Mouse (Mus musculus) intestine, postnatal 0 days (tissue): ENCODE measurements around the gene Pkib. TPM values are rescaled to one million over a fixed set of nuclear protein-coding genes. Genes with fewer than 3 reads are reported as not detected.
A peak's percentile ranks its signal among the peaks of the same experiment; 100 is the strongest.

ENCODE experiments used
- ATAC-seq: fragments of 200-750 bp; cut with Nextera tagmentation; 2 replicates; pipeline ENCODE4 v1.8.0; 2017; ENCODE audit warnings: mild to moderate bottlenecking, moderate TSS enrichment, moderate library complexity
- H3K27ac ChIP-seq: fragments of 300-500 bp; sonication (generic); 2 replicates; pipeline ENCODE4 v1.5.1; 2014; ENCODE audit warnings: mild to moderate bottlenecking, low read depth, low read length, moderate library complexity
- H3K27me3 ChIP-seq: fragments of 300-500 bp; sonication (generic); replicated peaks from 2 replicates; pipeline ENCODE4 v1.6.1; 2014; ENCODE audit warnings: low read length, mixed read lengths; ENCODE audit not compliant: control insufficient read depth, insufficient read depth
- H3K36me3 ChIP-seq: fragments of 300-500 bp; sonication (generic); 2 replicates; pipeline ENCODE4 v1.6.1; 2014; ENCODE audit warnings: mild to moderate bottlenecking, moderate library complexity; ENCODE audit not compliant: control insufficient read depth, insufficient read depth
- H3K4me1 ChIP-seq: fragments of 300-500 bp; sonication (generic); replicated peaks from 2 replicates; pipeline ENCODE4 v1.6.1; 2014; ENCODE audit warnings: antibody characterized with exemption, low read length, mixed read lengths; ENCODE audit not compliant: control insufficient read depth, insufficient read depth
- H3K4me2 ChIP-seq: fragments of 300-500 bp; sonication (generic); replicated peaks from 2 replicates; pipeline ENCODE4 v1.6.1; 2014; ENCODE audit warnings: low read depth, mild to moderate bottlenecking, moderate library complexity
- H3K4me3 ChIP-seq: fragments of 300-500 bp; sonication (generic); 2 replicates; pipeline ENCODE4 v1.5.1; 2014; ENCODE audit warnings: low read depth, low read length
- H3K9ac ChIP-seq: fragments of 300-500 bp; sonication (generic); 2 replicates; pipeline ENCODE4 v1.6.1; 2014; ENCODE audit warnings: mild to moderate bottlenecking, low read depth, low read length
- H3K9me3 ChIP-seq: fragments of 300-500 bp; sonication (generic); 2 replicates; pipeline ENCODE4 v1.6.1; 2016; ENCODE audit warnings: mixed run types; ENCODE audit not compliant: control insufficient read depth
- CTCF ChIP-seq: sonication (generic); IDR thresholded peaks from 2 replicates; pipeline ENCODE4 v1.5.1; 2016; ENCODE audit warnings: low read depth, mild to moderate bottlenecking, control low read depth, antibody characterized with exemption, moderate library complexity
- WGBS: fragments of 180-500 bp; shearing (Covaris S2); extraction: QIAGEN DNeasy Blood & Tissue Kit; methylation state at CpG from one replicate; pipeline ENCODE4 v1.1.7; 2014; 5-methylcytosine and 5-hydroxymethylcytosine counted together
- polyA plus RNA-seq: library from polyadenylated mRNA; unstranded; fragments of >200 nt; fragmentation: Nextera tagmentation; extraction: Ambion mirVana; gene quantifications from 2 replicates; pipeline ENCODE4 v1.2.1, GENCODE M21; 2015

Gene Pkib
- polyA plus RNA-seq, 1 experiment from 2014 or later, result 3.1 TPM

DNA sequence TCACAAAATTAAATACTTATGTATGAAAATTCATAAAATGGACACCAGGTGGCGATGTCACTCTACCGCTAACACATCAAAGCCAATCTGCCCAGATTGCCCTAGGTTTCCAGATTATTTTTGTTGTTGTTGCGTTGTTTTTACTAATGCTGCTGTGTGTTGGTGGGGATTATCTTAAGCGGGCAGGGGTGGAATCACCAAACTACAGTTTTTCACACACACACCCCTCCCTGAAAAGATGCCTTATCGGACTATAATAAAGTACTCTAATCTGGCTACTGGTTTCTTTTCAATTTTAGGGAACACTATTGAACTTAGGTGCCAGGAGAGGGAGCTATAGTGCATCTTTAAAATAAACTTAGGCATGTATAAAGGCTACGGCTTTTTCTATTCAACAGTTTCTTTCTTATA, 111.8 kb downstream of the Pkib start:
- WGBS, result 4% methylated on average over 6 of the region's 6 CpGs
- Histone ChIP-seq H3K9ac (no peak overlapping the region), H3K27me3 (no peaks in the 10 kb centered on the region), H3K9me3 (no peaks in the 10 kb centered on the region), H3K4me1 (no peaks in the 10 kb centered on the region; the same call in 1 of the 2 replicates), H3K4me3 (peak overlapping the region; percentile 36), H3K4me2 (peak overlapping the region; percentile 48), H3K36me3 (no peaks in the 10 kb centered on the region), H3K27ac (no peak overlapping the region)
- no peak for ATAC-seq
- TF ChIP-seq CTCF, result peak; percentile 89

DNA sequence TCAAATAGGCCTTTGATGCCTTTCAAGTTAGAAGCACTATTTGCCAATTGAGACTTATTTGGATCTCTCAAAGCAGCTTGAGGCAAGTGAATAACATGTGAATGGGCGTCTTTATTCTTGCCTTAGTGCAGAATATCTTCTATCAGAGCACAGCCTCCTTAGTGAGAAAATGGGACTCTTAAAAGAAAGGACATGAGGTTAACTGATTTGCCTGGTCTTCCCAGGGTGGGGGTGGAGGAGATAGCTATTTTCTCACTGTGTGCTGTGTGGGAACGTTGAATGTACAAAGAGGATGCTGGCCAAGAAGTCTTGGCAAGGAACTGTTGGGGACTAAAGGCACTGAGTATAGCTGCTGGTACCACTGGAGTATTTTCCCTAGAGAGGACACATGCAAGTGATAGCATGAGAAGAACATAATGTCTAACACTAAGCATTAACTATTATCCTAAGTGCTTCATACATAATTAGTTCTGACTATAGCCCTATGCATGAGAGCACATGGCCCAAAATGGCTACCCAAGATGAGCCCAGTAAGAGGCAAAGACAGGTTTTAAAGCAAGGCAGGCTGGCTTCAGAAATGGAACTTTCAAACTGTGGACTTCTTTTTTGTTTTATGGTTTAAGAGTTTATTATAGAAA, 112.5 kb downstream of the Pkib start:
- H3K27ac ChIP-seq, result no peak overlapping the region
- no peaks in the 10 kb centered on the region for H3K36me3 ChIP-seq
- no peak overlapping the region for H3K4me3 ChIP-seq
- H3K4me1 ChIP-seq, result no peaks in the 10 kb centered on the region; the same call in 1 of the 2 replicates
- 53% methylated on average over 2 of the region's 2 CpGs for WGBS
- H3K9me3 ChIP-seq, result no peaks in the 10 kb centered on the region
- H3K27me3 ChIP-seq, result no peaks in the 10 kb centered on the region
- ATAC-seq, result no peak
- TF ChIP-seq CTCF, result no peak
- H3K4me2 ChIP-seq, result no peak overlapping the region
- H3K9ac ChIP-seq, result no peak overlapping the region

DNA sequence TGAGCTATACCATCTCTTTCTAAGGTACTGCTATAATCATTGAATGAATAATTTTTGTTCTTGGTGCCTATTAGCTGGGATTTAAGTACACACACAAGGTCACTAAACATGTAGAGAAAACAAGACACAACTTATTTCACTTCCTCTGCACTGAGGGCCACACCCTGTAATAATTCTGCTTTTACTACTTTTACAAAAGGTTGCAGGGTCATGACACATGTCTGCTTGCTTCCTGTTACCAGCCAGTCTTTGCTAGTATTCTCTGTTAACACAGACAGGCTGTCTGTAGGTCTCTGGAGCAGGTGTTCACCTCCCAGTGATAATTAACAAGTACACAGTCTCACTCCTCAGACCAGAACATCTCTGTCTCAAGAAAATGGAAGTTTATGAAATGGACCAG, 113.7 kb downstream of the Pkib start:
- Histone ChIP-seq H3K27ac (no peak overlapping the region), H3K4me3 (no peak overlapping the region), H3K9me3 (no peaks in the 10 kb centered on the region), H3K4me2 (no peak overlapping the region), H3K9ac (no peak overlapping the region), H3K36me3 (no peaks in the 10 kb centered on the region), H3K27me3 (no peaks in the 10 kb centered on the region), H3K4me1 (no peaks in the 10 kb centered on the region; the same call in 1 of the 2 replicates)
- peak; percentile 76 for ATAC-seq
- TF ChIP-seq CTCF, result no peak

DNA sequence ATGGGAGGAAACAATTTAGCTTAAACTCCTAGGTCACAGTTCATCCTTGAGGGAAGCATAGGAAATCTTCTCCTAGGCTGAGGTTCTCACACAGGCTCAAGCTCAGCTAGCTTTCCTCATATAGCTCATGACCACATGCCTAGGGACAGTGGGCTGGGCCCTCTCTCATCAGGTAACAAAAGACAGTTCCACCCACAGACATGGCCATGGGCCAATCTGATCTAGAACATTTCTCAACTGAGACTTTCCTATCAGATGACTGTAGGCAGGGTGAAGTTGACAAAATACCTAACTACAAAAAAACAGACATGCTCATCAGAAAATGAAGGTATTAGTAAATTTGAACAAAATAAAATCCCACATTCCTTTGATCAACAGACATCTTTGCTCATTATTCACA, 115.3 kb downstream of the Pkib start:
- 0 out of 2 replicates have a peak, but pooled peaks have one; percentile 25 for ATAC-seq
- Histone ChIP-seq H3K4me1 (no peaks in the 10 kb centered on the region; the same call in 1 of the 2 replicates), H3K27me3 (no peaks in the 10 kb centered on the region), H3K4me3 (no peak overlapping the region), H3K36me3 (no peaks in the 10 kb centered on the region), H3K9me3 (no peaks in the 10 kb centered on the region), H3K9ac (no peak overlapping the region), H3K27ac (no peak overlapping the region), H3K4me2 (no peak overlapping the region)
- TF ChIP-seq CTCF, result no peak

DNA sequence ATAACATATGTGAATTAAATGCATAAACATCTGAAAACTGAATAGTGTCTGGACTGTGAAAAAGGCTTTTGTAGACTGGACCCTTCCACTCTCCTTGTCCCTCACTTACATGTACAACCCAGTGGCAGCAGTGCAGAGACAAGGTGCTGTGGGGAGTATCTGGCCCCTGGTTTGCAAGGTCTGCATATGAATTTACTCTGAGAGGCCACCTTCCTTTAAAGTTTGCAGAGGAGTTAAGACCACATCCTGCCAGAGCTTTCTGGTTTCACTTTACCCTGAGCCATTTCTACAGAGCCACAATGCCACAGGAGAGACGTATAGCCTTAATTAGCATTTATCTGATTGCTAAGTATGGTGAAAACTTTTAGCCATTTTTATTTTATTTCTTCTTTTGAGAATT, 121.6 kb downstream of the Pkib start:
- WGBS, result 71% methylated on average over 1 of the region's 1 CpGs
- no peak for ATAC-seq
- TF ChIP-seq CTCF, result no peak
- no peak overlapping the region for H3K9ac ChIP-seq
- H3K27me3 ChIP-seq, result no peaks in the 10 kb centered on the region
- no peaks in the 10 kb centered on the region for H3K36me3 ChIP-seq
- no peak overlapping the region for H3K4me2 ChIP-seq
- no peak overlapping the region for H3K27ac ChIP-seq
- no peaks in the 10 kb centered on the region for H3K4me1 ChIP-seq
- no peaks in the 10 kb centered on the region for H3K9me3 ChIP-seq
- H3K4me3 ChIP-seq, result no peak overlapping the region

DNA sequence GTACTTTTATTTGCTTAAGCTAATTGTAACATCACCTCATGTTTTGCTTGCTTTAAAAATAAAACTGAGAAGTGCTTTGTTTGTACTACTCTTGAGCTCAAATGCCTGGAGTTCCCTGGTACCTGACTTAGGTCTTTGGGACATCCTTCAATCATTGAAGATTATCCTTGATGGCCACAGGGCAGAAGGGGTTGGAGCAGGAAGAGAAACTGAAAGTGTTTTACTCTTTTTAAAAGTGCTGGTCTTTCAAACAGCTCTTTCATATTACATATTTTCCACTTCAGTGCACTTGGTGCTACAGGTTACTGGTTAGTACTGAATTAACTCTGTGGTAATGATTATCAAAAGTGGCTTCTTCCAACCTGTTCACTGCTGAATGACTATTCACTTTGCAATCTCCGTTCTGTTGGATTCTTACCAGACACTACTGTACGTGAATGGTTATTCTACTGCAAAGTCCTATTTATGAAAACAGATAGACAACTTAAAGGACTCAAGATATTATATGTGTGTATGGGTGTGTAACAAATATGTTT, 123.5 kb downstream of the Pkib start:
- H3K9me3 ChIP-seq, result no peaks in the 10 kb centered on the region
- no peaks in the 10 kb centered on the region for H3K4me1 ChIP-seq
- no peak overlapping the region for H3K4me3 ChIP-seq
- no peak for ATAC-seq
- no peak for TF ChIP-seq CTCF
- WGBS, result 92% methylated on average over 2 of the region's 2 CpGs
- H3K27ac ChIP-seq, result no peak overlapping the region
- no peak overlapping the region for H3K4me2 ChIP-seq
- H3K36me3 ChIP-seq, result no peaks in the 10 kb centered on the region
- no peak overlapping the region for H3K9ac ChIP-seq
- no peaks in the 10 kb centered on the region for H3K27me3 ChIP-seq
